ENCODE assay signal across 1 mouse cellular context in genomic region chr7:135735691-135736580, GRCm38 (mm10).
A peak's percentile ranks its signal among the peaks of the same experiment; 100 is the strongest.
TF ChIP-seq lines count a peak whose summit lies in the region.

No protein-coding gene starts in this region.

TF ChIP-seq in CH12.LX, 34 proteins besides CTCF, POLR2A, EP300 and RAD21 (continued from another document):
- 0 out of 2 replicates have a peak, but pooled peaks have one; percentile 47 for TF ChIP-seq TBP (conservative IDR thresholded peaks at IDR 0.05; ENCODE audit: low read depth, low read length)
- peak; percentile 58; the same call in 1 of the 2 replicates for TF ChIP-seq MEF2A (IDR thresholded peaks at IDR 0.05; ENCODE audit: borderline replicate concordance, low read depth, low read length)
- TF ChIP-seq SMC3 (IDR thresholded peaks at IDR 0.05; ENCODE audit: low read depth, low read length): peak; percentile 89
- no peak for TF ChIP-seq GABPA (IDR thresholded peaks at IDR 0.05; ENCODE audit: insufficient replicate concordance, low read depth, low read length)
- TF ChIP-seq MYC (IDR thresholded peaks at IDR 0.05; ENCODE audit: low read depth, low read length): peak; percentile 63
